Mouse (Mus musculus): ENCODE data around the gene Ifnz.
"Not testable (repeated sequence)": the region's sequence is repeated elsewhere in the genome, so short reads cannot be mapped to it uniquely, and the experiment has no call there.

Gene Ifnz

DNA sequence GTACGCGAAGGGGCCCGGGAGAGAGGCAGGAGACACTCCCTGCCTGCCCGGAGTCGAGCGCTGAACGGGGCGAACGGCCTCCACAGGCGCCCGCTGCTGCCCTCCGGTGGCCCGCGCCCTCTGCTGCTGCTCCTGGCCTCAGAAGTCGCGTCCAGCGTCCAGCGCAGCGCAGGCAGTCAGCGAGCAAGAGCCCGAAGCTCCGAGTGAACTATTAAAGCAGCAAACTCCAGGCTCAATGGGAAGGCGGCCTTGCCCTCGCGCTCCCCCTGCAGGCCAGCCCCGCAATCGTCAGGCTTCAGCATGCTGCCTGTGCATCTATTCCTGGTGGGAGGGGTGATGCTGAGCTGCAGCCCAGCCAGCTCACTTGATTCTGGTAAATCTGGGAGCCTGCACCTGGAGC, 3.5 kb downstream of the Ifnz start, which contains the start of gene Gm13276:
Gm13276 (plus strand) TSS at position 301 of the 400 bp plus-strand sequence.
- DNase-seq (ENCODE audit: low spot score in 2 of 2), result not testable (repeated sequence)

DNA sequence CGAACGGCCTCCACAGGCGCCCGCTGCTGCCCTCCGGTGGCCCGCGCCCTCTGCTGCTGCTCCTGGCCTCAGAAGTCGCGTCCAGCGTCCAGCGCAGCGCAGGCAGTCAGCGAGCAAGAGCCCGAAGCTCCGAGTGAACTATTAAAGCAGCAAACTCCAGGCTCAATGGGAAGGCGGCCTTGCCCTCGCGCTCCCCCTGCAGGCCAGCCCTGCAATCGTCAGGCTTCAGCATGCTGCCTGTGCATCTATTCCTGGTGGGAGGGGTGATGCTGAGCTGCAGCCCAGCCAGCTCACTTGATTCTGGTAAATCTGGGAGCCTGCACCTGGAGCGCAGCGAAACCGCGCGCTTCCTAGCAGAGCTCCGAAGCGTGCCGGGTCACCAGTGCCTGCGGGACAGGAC, 6.5 kb downstream of the Ifnz start, which contains the start of gene Gm13277:
Gm13277 (plus strand) TSS at position 231 of the 400 bp plus-strand sequence.
- peak; percentile 63 to 68 for DNase-seq (ENCODE audit: low spot score in 2 of 2)

DNA sequence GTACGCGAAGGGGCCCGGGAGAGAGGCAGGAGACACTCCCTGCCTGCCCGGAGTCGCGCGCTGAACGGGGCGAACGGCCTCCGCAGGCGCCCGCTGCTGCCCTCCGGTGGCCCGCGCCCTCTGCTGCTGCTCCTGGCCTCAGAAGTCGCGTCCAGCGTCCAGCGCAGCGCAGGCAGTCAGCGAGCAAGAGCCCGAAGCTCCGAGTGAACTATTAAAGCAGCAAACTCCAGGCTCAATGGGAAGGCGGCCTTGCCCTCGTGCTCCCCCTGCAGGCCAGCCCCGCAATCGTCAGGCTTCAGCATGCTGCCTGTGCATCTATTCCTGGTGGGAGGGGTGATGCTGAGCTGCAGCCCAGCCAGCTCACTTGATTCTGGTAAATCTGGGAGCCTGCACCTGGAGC, 9.3 kb downstream of the Ifnz start, which contains the start of gene Gm13278:
Gm13278 (plus strand) TSS at position 301 of the 400 bp plus-strand sequence.
- DNase-seq (ENCODE audit: low spot score in 2 of 2), result not testable (repeated sequence)

DNA sequence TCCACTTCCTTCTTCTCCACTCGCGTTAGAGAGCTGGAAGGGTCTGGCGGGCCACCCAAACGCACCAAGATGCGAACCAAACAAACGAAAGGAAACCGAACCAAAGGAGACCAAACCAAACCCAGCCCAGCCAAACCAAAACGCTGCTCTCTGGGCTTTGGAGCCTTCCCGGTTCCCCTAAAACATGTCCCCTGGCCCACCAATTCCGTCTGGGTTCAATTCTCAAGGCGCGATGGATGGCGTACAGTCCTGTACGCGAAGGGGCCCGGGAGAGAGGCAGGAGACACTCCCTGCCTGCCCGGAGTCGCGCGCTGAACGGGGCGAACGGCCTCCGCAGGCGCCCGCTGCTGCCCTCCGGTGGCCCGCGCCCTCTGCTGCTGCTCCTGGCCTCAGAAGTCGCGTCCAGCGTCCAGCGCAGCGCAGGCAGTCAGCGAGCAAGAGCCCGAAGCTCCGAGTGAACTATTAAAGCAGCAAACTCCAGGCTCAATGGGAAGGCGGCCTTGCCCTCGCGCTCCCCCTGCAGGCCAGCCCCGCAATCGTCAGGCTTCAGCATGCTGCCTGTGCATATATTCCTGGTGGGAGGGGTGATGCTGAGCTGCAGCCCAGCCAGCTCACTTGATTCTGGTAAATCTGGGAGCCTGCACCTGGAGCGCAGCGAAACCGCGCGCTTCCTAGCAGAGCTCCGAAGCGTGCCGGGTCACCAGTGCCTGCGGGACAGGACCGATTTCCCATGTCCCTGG, 12.2 kb downstream of the Ifnz start, which contains the start of gene Gm13275:
Gm13275 (plus strand) TSS at position 552 of the 740 bp plus-strand sequence.
- peak; percentile 74 to 77 for DNase-seq (ENCODE audit: low spot score in 2 of 2)

DNA sequence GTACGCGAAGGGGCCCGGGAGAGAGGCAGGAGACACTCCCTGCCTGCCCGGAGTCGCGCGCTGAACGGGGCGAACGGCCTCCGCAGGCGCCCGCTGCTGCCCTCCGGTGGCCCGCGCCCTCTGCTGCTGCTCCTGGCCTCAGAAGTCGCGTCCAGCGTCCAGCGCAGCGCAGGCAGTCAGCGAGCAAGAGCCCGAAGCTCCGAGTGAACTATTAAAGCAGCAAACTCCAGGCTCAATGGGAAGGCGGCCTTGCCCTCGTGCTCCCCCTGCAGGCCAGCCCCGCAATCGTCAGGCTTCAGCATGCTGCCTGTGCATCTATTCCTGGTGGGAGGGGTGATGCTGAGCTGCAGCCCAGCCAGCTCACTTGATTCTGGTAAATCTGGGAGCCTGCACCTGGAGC, 15.2 kb downstream of the Ifnz start, which contains the start of gene Gm13279:
Gm13279 (plus strand) TSS at position 301 of the 400 bp plus-strand sequence.
- not testable (repeated sequence) for DNase-seq (ENCODE audit: low spot score in 2 of 2)

DNA sequence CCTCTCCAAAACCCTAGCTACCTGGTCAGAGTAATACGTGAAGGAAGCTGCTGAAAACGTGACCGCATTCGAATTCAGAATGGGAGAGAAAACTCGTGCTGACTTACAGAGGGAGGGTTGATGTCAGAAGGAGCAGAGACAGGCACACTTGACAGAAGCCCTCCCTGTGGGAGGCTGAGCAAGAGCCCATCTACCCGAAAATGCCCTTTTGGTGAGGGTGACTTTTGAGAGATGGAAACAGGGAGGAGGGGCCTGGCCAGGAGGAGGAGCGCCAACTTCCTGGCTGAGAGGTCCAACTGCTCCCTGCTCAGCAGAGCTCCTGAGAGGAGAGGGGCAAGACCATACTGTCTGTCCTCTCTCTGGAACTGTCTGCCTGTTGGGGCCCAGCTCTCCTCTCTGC, 17.4 kb downstream of the Ifnz start, which contains the start of gene Gm13285:
Gm13285 (plus strand) TSS at position 301 of the 400 bp plus-strand sequence.
- DNase-seq (ENCODE audit: low spot score in 2 of 2), result not testable (repeated sequence)

DNA sequence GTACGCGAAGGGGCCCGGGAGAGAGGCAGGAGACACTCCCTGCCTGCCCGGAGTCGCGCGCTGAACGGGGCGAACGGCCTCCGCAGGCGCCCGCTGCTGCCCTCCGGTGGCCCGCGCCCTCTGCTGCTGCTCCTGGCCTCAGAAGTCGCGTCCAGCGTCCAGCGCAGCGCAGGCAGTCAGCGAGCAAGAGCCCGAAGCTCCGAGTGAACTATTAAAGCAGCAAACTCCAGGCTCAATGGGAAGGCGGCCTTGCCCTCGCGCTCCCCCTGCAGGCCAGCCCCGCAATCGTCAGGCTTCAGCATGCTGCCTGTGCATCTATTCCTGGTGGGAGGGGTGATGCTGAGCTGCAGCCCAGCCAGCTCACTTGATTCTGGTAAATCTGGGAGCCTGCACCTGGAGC, 21.0 kb downstream of the Ifnz start, which contains the start of gene Gm13287:
Gm13287 (plus strand) TSS at position 301 of the 400 bp plus-strand sequence.
- DNase-seq (ENCODE audit: low spot score in 2 of 2), result not testable (repeated sequence)

DNA sequence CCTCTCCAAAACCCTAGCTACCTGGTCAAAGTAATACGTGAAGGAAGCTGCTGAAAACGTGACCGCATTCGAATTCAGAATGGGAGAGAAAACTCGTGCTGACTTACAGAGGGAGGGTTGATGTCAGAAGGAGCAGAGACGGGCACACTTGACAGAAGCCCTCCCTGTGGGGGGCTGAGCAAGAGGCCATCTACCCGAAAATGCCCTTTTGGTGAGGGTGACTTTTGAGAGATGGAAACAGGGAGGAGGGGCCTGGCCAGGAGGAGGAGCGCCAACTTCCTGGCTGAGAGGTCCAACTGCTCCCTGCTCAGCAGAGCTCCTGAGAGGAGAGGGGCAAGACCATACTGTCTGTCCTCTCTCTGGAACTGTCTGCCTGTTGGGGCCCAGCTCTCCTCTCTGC, 23.3 kb downstream of the Ifnz start, which contains the start of gene Gm13288:
Gm13288 (plus strand) TSS at position 301 of the 400 bp plus-strand sequence.
- DNase-seq (ENCODE audit: low spot score in 2 of 2), result not testable (repeated sequence)

DNA sequence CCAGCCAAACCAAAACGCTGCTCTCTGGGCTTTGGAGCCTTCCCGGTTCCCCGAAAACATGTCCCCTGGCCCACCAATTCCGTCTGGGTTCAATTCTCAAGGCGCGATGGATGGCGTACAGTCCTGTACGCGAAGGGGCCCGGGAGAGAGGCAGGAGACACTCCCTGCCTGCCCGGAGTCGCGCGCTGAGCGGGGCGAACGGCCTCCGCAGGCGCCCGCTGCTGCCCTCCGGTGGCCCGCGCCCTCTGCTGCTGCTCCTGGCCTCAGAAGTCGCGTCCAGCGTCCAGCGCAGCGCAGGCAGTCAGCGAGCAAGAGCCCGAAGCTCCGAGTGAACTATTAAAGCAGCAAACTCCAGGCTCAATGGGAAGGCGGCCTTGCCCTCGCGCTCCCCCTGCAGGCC, 23.8 kb downstream of the Ifnz start:
- DNase-seq (ENCODE audit: low spot score in 2 of 2), result peak; percentile 11 to 21

DNA sequence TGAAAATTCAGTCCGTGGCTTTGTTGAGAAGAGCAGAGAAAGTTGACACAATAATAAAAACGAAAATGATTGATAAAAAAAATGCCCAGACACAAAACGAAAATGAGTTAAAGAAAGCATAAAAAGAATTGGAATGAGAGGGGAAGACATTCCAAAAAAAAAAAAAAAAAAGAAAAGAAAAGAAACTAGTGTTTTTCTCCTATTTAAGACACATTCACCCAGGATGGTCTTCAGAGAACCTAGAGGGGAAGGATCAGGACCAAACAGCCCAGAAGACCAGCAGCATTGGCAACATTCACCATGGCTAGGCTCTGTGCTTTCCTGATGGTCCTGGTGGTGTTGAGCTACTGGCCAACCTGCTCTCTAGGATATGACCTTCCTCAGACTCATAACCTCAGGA, 34.0 kb downstream of the Ifnz start, which contains the start of gene Ifna7:
Ifna7 (plus strand) TSS at position 301 of the 400 bp plus-strand sequence.
- DNase-seq (ENCODE audit: low spot score in 2 of 2), result no peak

DNA sequence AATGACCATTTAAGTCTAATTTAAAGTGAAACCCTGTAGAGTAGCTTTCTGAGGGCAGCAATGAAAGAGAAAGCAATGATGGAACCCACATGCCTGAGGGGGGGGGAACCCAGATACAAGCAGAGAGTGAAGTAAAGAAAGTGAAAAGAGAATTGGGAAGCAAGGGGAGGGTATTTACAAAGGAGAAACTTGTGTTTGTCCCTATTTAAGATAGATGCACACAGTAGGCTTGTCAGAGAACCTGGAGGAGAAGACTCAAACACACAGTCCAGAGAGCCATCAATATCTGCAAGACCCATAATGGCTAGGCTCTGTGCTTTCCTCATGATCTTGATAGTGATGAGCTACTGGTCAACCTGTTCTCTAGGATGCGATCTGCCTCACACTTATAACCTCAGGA, 37.7 kb downstream of the Ifnz start, which contains the start of gene Ifna11:
Ifna11 (plus strand) TSS at position 301 of the 400 bp plus-strand sequence.
- no peak for DNase-seq (ENCODE audit: low spot score in 2 of 2)

DNA sequence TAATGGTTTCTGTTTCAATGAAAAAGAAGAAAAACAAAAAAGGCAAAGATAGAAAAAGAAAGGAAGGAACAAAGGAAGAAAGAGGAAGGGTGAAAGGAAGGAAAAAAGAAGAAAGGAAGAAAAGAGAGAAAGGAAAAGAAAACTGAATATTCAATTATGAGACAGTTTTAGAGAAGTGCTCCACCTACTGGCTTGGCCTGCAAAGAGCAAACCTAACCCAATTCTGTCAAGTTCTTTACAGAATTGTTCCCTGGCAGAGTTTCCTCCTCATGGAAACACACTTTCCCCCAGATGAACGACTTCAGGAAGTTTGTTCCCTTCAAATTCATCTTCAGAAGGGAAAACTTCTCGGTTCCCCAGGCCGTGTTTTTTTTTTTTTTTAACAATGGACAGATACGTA, 41.1 kb downstream of the Ifnz start:
- DNase-seq (ENCODE audit: low spot score in 2 of 2), result no peak

DNA sequence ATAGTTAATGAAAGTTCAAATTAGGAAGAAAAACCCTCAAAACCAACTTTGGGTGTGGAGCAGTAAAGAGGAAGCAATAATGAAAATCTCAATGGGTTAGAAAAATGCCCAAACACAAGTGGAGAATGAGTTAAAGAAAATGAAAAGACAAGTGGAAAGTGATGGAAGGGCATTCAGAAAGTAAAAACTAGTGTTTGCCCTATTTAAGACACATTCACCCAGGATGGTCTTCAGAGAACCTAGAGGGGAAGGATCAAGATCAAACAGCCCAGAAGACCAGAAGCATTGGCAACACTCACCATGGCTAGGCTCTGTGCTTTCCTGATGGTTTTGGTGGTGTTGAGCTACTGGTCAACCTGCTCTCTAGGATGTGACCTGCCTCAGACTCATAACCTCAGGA, 45.2 kb downstream of the Ifnz start, which contains the start of gene Ifna6:
Ifna6 (plus strand) TSS at position 301 of the 400 bp plus-strand sequence.
- not testable (repeated sequence) for DNase-seq (ENCODE audit: low spot score in 2 of 2)

DNA sequence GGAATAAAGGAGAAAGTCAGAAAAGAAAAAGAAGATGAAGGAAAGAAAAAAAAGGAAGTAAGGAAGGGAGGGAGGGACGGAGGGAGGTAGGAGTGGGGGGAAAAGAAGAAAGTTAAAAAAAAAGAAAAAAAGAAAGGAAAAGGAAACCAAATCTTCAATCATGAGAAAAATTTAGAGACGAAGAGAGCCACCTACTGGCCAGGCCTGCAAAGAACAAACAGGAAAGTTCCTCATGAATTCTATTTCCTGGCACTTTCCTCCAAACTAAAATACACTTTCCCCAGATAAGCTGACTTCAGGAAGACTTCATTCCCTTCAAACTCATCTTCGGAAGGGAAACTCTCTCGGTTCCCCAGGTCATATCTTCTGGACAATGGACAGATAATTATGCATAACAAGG, 48.6 kb downstream of the Ifnz start:
- peak in 1 of 2 experiments; percentile 24 for DNase-seq (ENCODE audit: low spot score in 2 of 2)

Measured in natural killer cell, adult 2 months (primary cell).